Mouse (Mus musculus): ENCODE data around the gene Tspo2. TPM values are rescaled to one million over a fixed set of nuclear protein-coding genes. Genes with fewer than 3 reads are reported as not detected.

Gene Tspo2
- polyA plus RNA-seq, 1 experiment from 2014 or later = 3.0 TPM

Other genes starting within 250 kb of the Tspo2 start
- 0.06 and 0.15 TPM in 2 replicates for gene Trem1, start 218.8 kb downstream of the Tspo2 start, polyA plus RNA-seq (2015; fragmentation: Nextera tagmentation; extraction: Ambion mirVana)
- gene Trem3, start 203.7 kb downstream of the Tspo2 start, polyA plus RNA-seq (2015; fragmentation: Nextera tagmentation; extraction: Ambion mirVana) = 0.15 TPM in 1 of 2 replicates, not detected in the other
- gene Treml4, start 187.2 kb downstream of the Tspo2 start, polyA plus RNA-seq (2015; fragmentation: Nextera tagmentation; extraction: Ambion mirVana) = 0.26 and 0.37 TPM in 2 replicates
- gene Treml2, start 152.0 kb downstream of the Tspo2 start, polyA plus RNA-seq (2015; fragmentation: Nextera tagmentation; extraction: Ambion mirVana) = 0.05 and 0.18 TPM in 2 replicates
- 0.15 and 0.17 TPM in 2 replicates for gene B430306N03Rik, start 135.4 kb downstream of the Tspo2 start, polyA plus RNA-seq (2015; fragmentation: Nextera tagmentation; extraction: Ambion mirVana)
- 5.5 and 6.9 TPM in 2 replicates for gene Trem2, start 105.1 kb downstream of the Tspo2 start, polyA plus RNA-seq (2015; fragmentation: Nextera tagmentation; extraction: Ambion mirVana)
- gene Treml1, start 91.6 kb downstream of the Tspo2 start, polyA plus RNA-seq (2015; fragmentation: Nextera tagmentation; extraction: Ambion mirVana) = 0.48 and 0.83 TPM in 2 replicates
- 13.6 and 13.9 TPM in 2 replicates for gene Nfya, start 41.6 kb downstream of the Tspo2 start, polyA plus RNA-seq (2015; fragmentation: Nextera tagmentation; extraction: Ambion mirVana)
- gene Oard1, start 41.5 kb downstream of the Tspo2 start, polyA plus RNA-seq (2015; fragmentation: Nextera tagmentation; extraction: Ambion mirVana) = 38.4 and 40.3 TPM in 2 replicates
- 26.8 and 97.4 TPM in 2 replicates for gene Apobec2, start 18.6 kb downstream of the Tspo2 start, polyA plus RNA-seq (2015; fragmentation: Nextera tagmentation; extraction: Ambion mirVana)
- gene Unc5cl, start 3.4 kb upstream of the Tspo2 start, polyA plus RNA-seq (2015; fragmentation: Nextera tagmentation; extraction: Ambion mirVana) = 0.06 and 0.14 TPM in 2 replicates